Mouse (Mus musculus) CH12.LX (cell line): ENCODE measurements around the gene Lyve1.

Experiments
- CTCF ChIP-seq, 2 experiments: IDR thresholded peaks in 1 of 2; conservative IDR thresholded peaks in 1 of 2; 2 replicates each; pipeline ENCODE4 v1.5.1; 2011 to 2012; ENCODE audit warnings: low read depth in 2 of 2, low read length in 2 of 2, improper control_type of control experiment in 1 of 2, inconsistent platforms in 1 of 2, mild to moderate bottlenecking in 1 of 2, moderate library complexity in 1 of 2
- POLR2A ChIP-seq: IDR thresholded peaks from 2 replicates; pipeline ENCODE4 v1.6.1; 2011; ENCODE audit warnings: low read depth, mild to moderate bottlenecking, improper control_type of control experiment, low read length
- SMC3 ChIP-seq: IDR thresholded peaks from 2 replicates; pipeline ENCODE4 v1.6.1; 2011; ENCODE audit warnings: low read depth, low read length, improper control_type of control experiment
- ZKSCAN1 ChIP-seq: IDR thresholded peaks from 2 replicates; pipeline ENCODE4 v1.6.1; 2012; ENCODE audit warnings: low read depth, inconsistent platforms, low read length, improper control_type of control experiment, borderline replicate concordance

DNA sequence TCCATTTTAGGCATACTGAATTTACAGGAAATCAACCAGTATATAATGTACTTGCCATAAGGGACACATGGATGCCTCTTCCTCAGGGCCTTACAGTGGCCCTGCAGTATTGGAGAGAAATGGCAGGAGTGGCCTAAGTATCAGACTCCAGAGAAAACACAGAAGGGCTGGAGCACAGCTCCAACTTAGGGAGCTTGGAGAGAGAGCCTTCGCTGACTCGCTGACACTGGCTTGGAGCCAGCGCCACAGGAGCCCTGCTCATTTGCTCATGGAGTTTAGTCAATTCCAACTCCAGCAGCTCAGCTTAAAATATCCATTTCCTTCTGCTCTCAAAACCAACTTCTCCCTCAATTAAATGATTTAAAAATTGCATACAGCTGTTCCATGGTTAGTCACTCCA lies 41.4 kb downstream of the Lyve1 start:
- no peak for TF ChIP-seq POLR2A
- no peak for TF ChIP-seq SMC3
- no peak for TF ChIP-seq CTCF (conservative IDR thresholded peaks at IDR 0.05 in 1 of 2, IDR thresholded peaks at IDR 0.05 in 1 of 2; ENCODE audit: low read depth in 2 of 2, low read length in 2 of 2)
- no peak for TF ChIP-seq ZKSCAN1
